ENCODE assay signal across 27 mouse cellular contexts in the genomic region with DNA sequence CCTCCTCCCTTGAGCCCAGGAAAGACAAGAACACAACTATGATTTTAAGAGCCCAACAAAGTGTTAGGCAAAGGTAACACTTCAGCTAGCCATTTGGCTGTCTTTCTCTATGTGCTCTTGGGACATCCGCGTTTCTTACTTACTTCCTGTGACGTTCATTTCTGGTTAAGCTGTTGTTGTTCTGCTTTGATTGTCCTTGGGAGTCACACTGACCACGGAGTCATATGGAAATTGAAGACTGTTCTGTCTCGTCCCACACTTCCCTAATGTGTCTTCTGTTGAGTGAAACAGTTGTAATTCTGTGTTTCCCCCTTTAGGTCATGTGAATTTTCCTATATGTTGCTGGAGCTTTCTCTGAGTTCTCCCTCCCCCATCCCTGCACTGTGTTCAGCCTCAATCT.
DNase-seq lines count a peak whose midpoint lies in the region; ATAC-seq and TF ChIP-seq lines count a peak whose summit lies in the region.
"Had no signal": no experiment of that assay in that cellular context is flagged by ENCODE, and none has a peak within 500 bp of the region (broad histone marks: within the 10 kb centered on the region; RNA-seq: fewer than 3 reads in every experiment).

No protein-coding gene starts in this region.

- WGBS in lung, postnatal 0 days = 75% methylated on average over 5 of the region's 5 CpGs
- WGBS in heart, adult 2 months = 70% methylated on average over 5 of the region's 5 CpGs

- TF ChIP-seq CTCF in lung, postnatal 0 days (IDR thresholded peaks at IDR 0.05) = no peak
- TF ChIP-seq CTCF in heart, adult 2 months (IDR thresholded peaks at IDR 0.05) = no peak

- H3K27ac ChIP-seq in lung, postnatal 0 days (ENCODE audit: low read length) = no peak overlapping the region
- 0 out of 2 replicates have a peak overlapping the region, but pooled peaks have one; percentile 17 for H3K27ac ChIP-seq in brown adipose tissue, adult 24 weeks (replicated peaks; ENCODE audit: low read depth, low read length)
- H3K27ac ChIP-seq in heart, adult 2 months = no peak overlapping the region
- H3K27ac ChIP-seq: forebrain, embryonic 10.5 days; hindbrain, embryonic 15.5 days; kidney, postnatal 0 days; layer of hippocampus, adult 2 months; limb, embryonic 15.5 days; midbrain, embryonic 10.5 days; neural tube, embryonic 12.5 days had no signal

- TF ChIP-seq POLR2A in heart, adult 2 months (IDR thresholded peaks at IDR 0.05; ENCODE audit: insufficient read depth, low read depth, low read length) = no peak

- no peaks in the 10 kb centered on the region for H3K36me3 ChIP-seq in lung, postnatal 0 days (ENCODE audit: insufficient read depth, low read length)
- H3K36me3 ChIP-seq in splenic B cell, adult 2 months (ENCODE audit: control insufficient read depth, insufficient read depth, low read length, poor library complexity, severe bottlenecking) = no peaks in the 10 kb centered on the region
- H3K36me3 ChIP-seq in heart, adult 2 months (ENCODE audit: control insufficient read depth, insufficient read depth, low read length) = peaks cover 4% of the 10 kb centered on the region
- H3K36me3 ChIP-seq: forebrain, embryonic 10.5 days; hindbrain, embryonic 15.5 days; limb, embryonic 15.5 days; midbrain, embryonic 10.5 days; neural tube, embryonic 12.5 days had no signal

- no peaks in the 10 kb centered on the region for H3K4me1 ChIP-seq in lung, postnatal 0 days (ENCODE audit: insufficient read depth, low read depth, low read length)
- no peaks in the 10 kb centered on the region; the same call in 1 of the 2 replicates for H3K4me1 ChIP-seq in brown adipose tissue, adult 24 weeks (ENCODE audit: control insufficient read depth, insufficient read depth, insufficient read length, low read length)
- H3K4me1 ChIP-seq in heart, adult 2 months (ENCODE audit: control insufficient read depth, insufficient read depth, low read length) = peaks cover 4% of the 10 kb centered on the region

- H3K9ac ChIP-seq in lung, postnatal 0 days (replicated peaks; ENCODE audit: low read depth) = no peak overlapping the region
- H3K9ac ChIP-seq in heart, adult 2 months (ENCODE audit: low read depth, low read length) = no peak overlapping the region
- H3K9ac ChIP-seq: forebrain, postnatal 0 days; hindbrain, embryonic 15.5 days; limb, embryonic 15.5 days; lung, embryonic 14.5 days; neural tube, embryonic 12.5 days had no signal

- DNase-seq in lung, postnatal 0 days (ENCODE audit: low spot score) = peak; percentile 41
- no peak for DNase-seq in lung, postnatal 10 days
- DNase-seq in splenic B cell, adult 2 months (ENCODE audit: low read depth, low spot score) = peak; percentile 40
- no peak for DNase-seq in heart, adult 2 months
- DNase-seq in layer of hippocampus, postnatal 36 days = no peak
- DNase-seq: adrenal gland, postnatal 10 days; cerebellum, adult 11 months; cerebellum, postnatal 36 days; forebrain, postnatal 0 days; gastrocnemius, postnatal 36 days; heart, postnatal 14 days; kidney, adult 11 months; lung, embryonic 14.5 days; right cerebral cortex, postnatal 14 days; spleen, adult 18-20 months; thymus, adult 2 months had no signal

- TF ChIP-seq EP300 in lung, postnatal 0 days (IDR thresholded peaks at IDR 0.05) = no peak
- no peak for TF ChIP-seq EP300 in heart, adult 2 months (IDR thresholded peaks at IDR 0.05; ENCODE audit: insufficient read depth, low read depth, low read length)

- ATAC-seq in lung, postnatal 0 days = no peak
- ATAC-seq in megakaryocyte, adult 5-6 weeks (ENCODE audit: poor library complexity, severe bottlenecking) = peak; percentile 81
- ATAC-seq: forebrain, postnatal 0 days; Patski had no signal

- no peaks in the 10 kb centered on the region for H3K9me3 ChIP-seq in lung, postnatal 0 days (ENCODE audit: low read length)
- H3K9me3 ChIP-seq: forebrain, embryonic 10.5 days; hindbrain, embryonic 15.5 days; limb, embryonic 15.5 days; midbrain, embryonic 10.5 days; neural tube, embryonic 12.5 days had no signal

- intact Hi-C loops in heart, adult 2 months (cut with DNase I) = no loop called here

- 0 out of 2 replicates have a peak, but pooled peaks cover 1% of the 10 kb centered on the region for H3K79me2 ChIP-seq in heart, adult 2 months (replicated peaks; ENCODE audit: control insufficient read depth, insufficient read depth, low read length)

- no peaks in the 10 kb centered on the region for H3K27me3 ChIP-seq in lung, postnatal 0 days (replicated peaks; ENCODE audit: insufficient read depth, low read length)
- H3K27me3 ChIP-seq in splenic B cell, adult 2 months (ENCODE audit: control insufficient read depth, insufficient read depth, low read length, poor library complexity, severe bottlenecking) = no peaks in the 10 kb centered on the region
- H3K27me3 ChIP-seq in heart, adult 2 months (ENCODE audit: control insufficient read depth, insufficient read depth, low read length) = no peaks in the 10 kb centered on the region
- H3K27me3 ChIP-seq: hindbrain, embryonic 15.5 days; limb, embryonic 15.5 days; neural tube, embryonic 12.5 days; Patski had no signal

- no peak overlapping the region for H3K4me3 ChIP-seq in lung, postnatal 0 days (ENCODE audit: low read depth, low read length)
- H3K4me3 ChIP-seq in brown adipose tissue, adult 24 weeks (ENCODE audit: insufficient read depth, low read depth, low read length) = no peak overlapping the region
- H3K4me3 ChIP-seq in heart, adult 2 months = no peak overlapping the region
- H3K4me3 ChIP-seq: forebrain, embryonic 10.5 days; hindbrain, embryonic 15.5 days; layer of hippocampus, adult 2 months; limb, embryonic 15.5 days; midbrain, embryonic 10.5 days; neural tube, embryonic 12.5 days had no signal

- no peak overlapping the region for H3K4me2 ChIP-seq in lung, postnatal 0 days (replicated peaks; ENCODE audit: low read depth, low read length)
- H3K4me2 ChIP-seq: heart, embryonic 11.5 days; hindbrain, embryonic 15.5 days; limb, embryonic 15.5 days; lung, embryonic 14.5 days; neural tube, embryonic 12.5 days had no signal

Comparison
In these comparisons a context has a peak if more than half of its experiments do, and no peak if none do; other contexts are left out.
1. DNase-seq: peak in lung, postnatal 0 days (single experiment) and splenic B cell, adult 2 months (single experiment); none in lung, postnatal 10 days (single experiment), heart, adult 2 months (0 of 2) and layer of hippocampus, postnatal 36 days (0 of 2).